Mouse (Mus musculus): ENCODE measurements at regions not wholly inside any gene's neighbourhood (a gene's known extent, or its start where the extent isn't known, plus 50 kb on each side); places are given as distances from the start of the nearest gene placed in this dataset.

- H3K36me3 ChIP-seq (replicated peaks) = no peaks in the 10 kb centered on the region
- 88% methylated on average over 6 of the region's 6 CpGs for WGBS
- H3K9me3 ChIP-seq = no peaks in the 10 kb centered on the region
- no peak overlapping the region for H3K27ac ChIP-seq
- H3K4me1 ChIP-seq = peaks cover 18% of the 10 kb centered on the region
- no peak for DNase-seq (ENCODE audit: extremely low spot score, low spot score)
- H3K27me3 ChIP-seq (ENCODE audit: poor library complexity, severe bottlenecking) = no peaks in the 10 kb centered on the region; the same call in 1 of the 2 replicates
- no peak overlapping the region for H3K4me3 ChIP-seq
Observed at GRCm38 (mm10) chr3:54993761-54994160, 61.5 kb downstream of the Ccna1 start.

DNA sequence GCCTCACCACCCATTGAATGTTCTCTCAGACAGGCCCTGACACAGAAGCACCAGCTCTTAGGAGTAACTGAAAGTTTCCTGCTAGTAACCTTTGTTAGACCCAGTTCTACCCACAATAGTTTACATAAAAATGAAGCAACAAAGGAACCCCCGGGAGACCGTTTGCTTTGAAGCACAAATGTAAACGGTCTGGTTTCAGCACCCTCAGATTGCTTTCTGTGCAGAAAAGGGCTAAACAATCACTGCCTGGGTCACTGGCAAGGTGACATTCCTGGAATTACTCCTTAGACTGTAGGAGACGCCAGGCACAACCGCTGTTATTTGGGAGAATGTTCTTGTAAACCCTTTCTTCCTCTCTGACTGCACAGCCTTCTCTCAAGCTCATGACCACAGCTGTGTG, 65.2 kb downstream of the Ccna1 start:
- 23% methylated on average over 5 of the region's 5 CpGs for WGBS
- DNase-seq (ENCODE audit: extremely low spot score, low spot score) = no peak
- Histone ChIP-seq H3K27me3 (ENCODE audit: poor library complexity, severe bottlenecking) (no peaks in the 10 kb centered on the region), H3K27ac (no peak overlapping the region; the same call in 1 of the 2 replicates), H3K4me3 (no peak overlapping the region), H3K4me1 (peaks cover 24% of the 10 kb centered on the region), H3K36me3 (replicated peaks) (no peaks in the 10 kb centered on the region), H3K9me3 (no peaks in the 10 kb centered on the region)

- no peak for DNase-seq (ENCODE audit: extremely low spot score, low spot score)
- Histone ChIP-seq H3K27me3 (ENCODE audit: poor library complexity, severe bottlenecking) (no peaks in the 10 kb centered on the region), H3K36me3 (replicated peaks) (no peaks in the 10 kb centered on the region), H3K4me1 (peaks cover 25% of the 10 kb centered on the region), H3K9me3 (no peaks in the 10 kb centered on the region), H3K4me3 (no peak overlapping the region), H3K27ac (no peak overlapping the region)
- 71% methylated on average over 8 of the region's 8 CpGs for WGBS
Observed at GRCm38 (mm10) chr3:54989358-54989757, 65.9 kb downstream of the Ccna1 start.

DNA sequence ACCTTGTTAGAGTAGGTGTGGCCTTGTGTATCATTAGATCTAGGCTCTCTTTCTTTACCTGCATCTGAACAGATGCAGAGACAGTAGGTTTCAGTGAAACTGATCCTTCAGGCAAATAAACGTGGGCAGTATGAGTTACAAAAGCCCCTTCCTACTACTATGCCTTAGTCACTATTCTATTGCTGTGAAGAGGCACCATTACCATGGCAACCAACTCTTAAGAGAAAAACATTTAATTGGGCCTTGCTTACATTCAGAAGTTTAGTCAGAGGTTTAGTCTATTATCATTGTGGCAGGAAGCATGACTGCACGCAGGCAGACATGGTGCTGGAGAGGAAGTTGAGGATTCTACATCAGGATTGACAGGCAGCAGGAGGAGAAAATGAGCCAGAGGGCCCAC, 65.8 kb upstream of the Sertm1 start:
- 83% methylated on average over 2 of the region's 2 CpGs for WGBS
- Histone ChIP-seq H3K27me3 (ENCODE audit: poor library complexity, severe bottlenecking) (no peaks in the 10 kb centered on the region), H3K4me1 (peaks cover 8% of the 10 kb centered on the region), H3K27ac (no peak overlapping the region), H3K4me3 (no peak overlapping the region), H3K9me3 (0 out of 2 replicates have a peak, but pooled peaks cover 6% of the 10 kb centered on the region), H3K36me3 (replicated peaks) (no peaks in the 10 kb centered on the region)
- no peak for DNase-seq (ENCODE audit: extremely low spot score, low spot score)

DNA sequence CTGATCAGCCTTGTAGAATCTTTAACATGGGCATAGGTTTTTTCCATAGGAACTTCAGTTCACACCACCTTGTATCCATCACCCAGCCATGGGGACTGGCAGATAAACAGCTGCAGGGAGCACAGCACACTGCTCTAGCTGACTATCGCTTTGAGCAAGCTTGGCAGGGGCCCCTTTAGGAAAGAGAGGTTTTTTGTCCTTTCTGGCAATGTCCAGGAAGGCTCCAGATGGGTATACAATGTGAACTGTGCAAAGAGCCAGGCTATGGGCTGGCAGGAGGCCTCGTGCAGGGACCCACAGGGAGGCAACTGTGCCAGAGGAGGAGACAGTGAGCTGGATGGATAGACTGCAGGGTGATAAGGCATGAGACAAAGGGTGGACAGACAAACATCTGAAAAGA, 64.6 kb upstream of the Sertm1 start:
- peaks cover 8% of the 10 kb centered on the region for H3K4me1 ChIP-seq
- no peak overlapping the region for H3K27ac ChIP-seq
- 0 out of 2 replicates have a peak, but pooled peaks cover 6% of the 10 kb centered on the region for H3K9me3 ChIP-seq
- no peaks in the 10 kb centered on the region for H3K36me3 ChIP-seq (replicated peaks)
- no peak for DNase-seq (ENCODE audit: extremely low spot score, low spot score)
- no peak overlapping the region for H3K4me3 ChIP-seq
- no peaks in the 10 kb centered on the region for H3K27me3 ChIP-seq (ENCODE audit: poor library complexity, severe bottlenecking)
- 71% methylated on average over 2 of the region's 2 CpGs for WGBS

- Histone ChIP-seq H3K27me3 (ENCODE audit: poor library complexity, severe bottlenecking) (no peaks in the 10 kb centered on the region), H3K27ac (peak overlapping the region; percentile 53), H3K36me3 (replicated peaks) (no peaks in the 10 kb centered on the region), H3K4me3 (no peak overlapping the region), H3K4me1 (peaks cover 28% of the 10 kb centered on the region), H3K9me3 (no peaks in the 10 kb centered on the region)
- WGBS = 62% methylated on average over 6 of the region's 6 CpGs
- DNase-seq (ENCODE audit: extremely low spot score, low spot score) = no peak
Observed at GRCm38 (mm10) chr3:54965512-54965911, 49.8 kb upstream of the Sertm1 start.
